Mouse (Mus musculus) gastrocnemius, adult 18-20 months (tissue): ENCODE measurements around the gene Faf1. TPM values are rescaled to one million over a fixed set of nuclear protein-coding genes. Genes with fewer than 3 reads are reported as not detected.
"Not testable (repeated sequence)": the region's sequence is repeated elsewhere in the genome, so short reads cannot be mapped to it uniquely, and the experiment has no call there.

Source experiments
- DNase-seq: peaks from one replicate; pipeline ENCODE4 v3.0.0; 2021; ENCODE audit warnings: low spot score
- total RNA-seq, 2 experiments: library from RNA; stranded (reverse); gene quantifications; 2 replicates each; pipeline ENCODE4 v1.2.3; 2021

The Faf1 gene
- total RNA-seq, 2 experiments from 2014 or later, result 39.8 to 41.3 TPM

GRCm38 (mm10) chr4:109665101-109665981 is 11.0 kb upstream of the Faf1 start:
- peak; percentile 70 for DNase-seq

GRCm38 (mm10) chr4:109665982-109666460 is 10.4 kb upstream of the Faf1 start:
- peak; percentile 78 for DNase-seq

GRCm38 (mm10) chr4:109666461-109667269 is 9.7 kb upstream of the Faf1 start, which contains the start of gene Cdkn2c:
TSS of gene Cdkn2c (minus strand) at chr4:109667189.
- DNase-seq, result peak; percentile 87

- DNase-seq, result no peak
Observed at GRCm38 (mm10) chr4:109667518-109667917, 8.9 kb upstream of the Faf1 start.

- no peak for DNase-seq
Observed at GRCm38 (mm10) chr4:109670213-109670612, 6.2 kb upstream of the Faf1 start.

- DNase-seq, result no peak
Observed at GRCm38 (mm10) chr4:109671941-109672340, 4.4 kb upstream of the Faf1 start.

- DNase-seq, result no peak
Observed at GRCm38 (mm10) chr4:109674097-109674496, 2.3 kb upstream of the Faf1 start.

- DNase-seq, result no peak
Observed at GRCm38 (mm10) chr4:109677221-109677620, 833 bp downstream of the Faf1 start.

- DNase-seq, result no peak
Observed at GRCm38 (mm10) chr4:109683561-109683960, 7.2 kb downstream of the Faf1 start.

- no peak for DNase-seq
Observed at GRCm38 (mm10) chr4:109692674-109693073, 16.3 kb downstream of the Faf1 start.

GRCm38 (mm10) chr4:109700727-109701126 is 24.3 kb downstream of the Faf1 start:
- not testable (repeated sequence) for DNase-seq

GRCm38 (mm10) chr4:109703568-109703967 is 27.2 kb downstream of the Faf1 start:
- DNase-seq, result peak; percentile 29

GRCm38 (mm10) chr4:109705349-109705748 is 29.0 kb downstream of the Faf1 start:
- DNase-seq, result no peak

GRCm38 (mm10) chr4:109719281-109719680 is 42.9 kb downstream of the Faf1 start:
- no peak for DNase-seq

- DNase-seq, result peak; percentile 20
Observed at GRCm38 (mm10) chr4:109729281-109729680, 52.9 kb downstream of the Faf1 start.

- DNase-seq, result peak; percentile 53
Observed at GRCm38 (mm10) chr4:109735754-109736153, 59.4 kb downstream of the Faf1 start.

- no peak for DNase-seq
Observed at GRCm38 (mm10) chr4:109743984-109744383, 67.6 kb downstream of the Faf1 start.

GRCm38 (mm10) chr4:109759031-109759430 is 82.6 kb downstream of the Faf1 start:
- peak; percentile 20 for DNase-seq

- DNase-seq, result no peak
Observed at GRCm38 (mm10) chr4:109759901-109760300, 83.5 kb downstream of the Faf1 start.

- DNase-seq, result no peak
Observed at GRCm38 (mm10) chr4:109760501-109760900, 84.1 kb downstream of the Faf1 start.

GRCm38 (mm10) chr4:109762768-109763501 is 86.5 kb downstream of the Faf1 start:
- no peak for DNase-seq
